Comparison of ENCODE assay signal across 11 mouse cellular contexts in genomic region chr14:73391457-73391856, GRCm38 (mm10).
"Had no signal": no experiment of that assay in that cellular context is flagged by ENCODE, and none has a peak within 500 bp of the region (broad histone marks: within the 10 kb centered on the region; RNA-seq: fewer than 3 reads in every experiment).

No protein-coding gene starts in this region.

- ATAC-seq: intestine, postnatal 0 days; lung, postnatal 0 days; midbrain, embryonic 13.5 days; midbrain, embryonic 16.5 days had no signal

- DNase-seq: kidney, adult 8-10 months; kidney, postnatal 10 days; kidney, postnatal 36 days; layer of hippocampus, postnatal 36 days; liver, embryonic 13.5 days; lung, embryonic 14.5 days; thymus, postnatal 25 days had no signal
